Mouse (Mus musculus) urinary bladder, adult 18-20 months (tissue): Measurements from ENCODE around the gene Serpinb5.
"Not testable (repeated sequence)": the region's sequence is repeated elsewhere in the genome, so short reads cannot be mapped to it uniquely, and the experiment has no call there.

Experiments
- DNase-seq, 2 experiments: peaks; one replicate each; pipeline ENCODE4 v3.0.0; 2022; ENCODE audit warnings: low spot score in 2 of 2, mixed read lengths in 2 of 2

Gene Serpinb5

DNA sequence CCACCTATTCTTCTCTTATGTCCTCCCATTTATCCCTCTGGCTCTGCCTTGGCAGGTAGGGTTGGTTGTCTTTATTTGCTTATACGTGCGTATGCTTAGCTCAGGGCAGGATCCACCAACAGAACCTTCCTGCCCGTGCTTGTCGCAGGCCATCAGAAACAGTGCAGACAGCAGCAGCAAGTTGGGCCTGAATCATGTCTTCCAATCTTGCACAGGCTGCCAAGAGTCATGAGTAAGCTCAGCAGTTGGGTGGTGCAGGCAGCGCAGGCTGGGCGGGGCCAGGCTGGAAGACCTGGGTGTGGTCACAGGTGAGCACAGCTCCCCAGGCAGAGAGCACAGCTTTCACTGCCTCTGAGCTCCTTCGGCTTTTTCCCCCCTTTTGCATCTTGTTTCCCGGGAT, at the start of gene Serpinb5:
Gene Serpinb5 (plus strand): TSS at position 327 of the 400 bp plus-strand sequence.
- DNase-seq = peak; percentile 68 to 86

GRCm38 (mm10) chr1:106814864-106815263, 46.1 kb upstream of the Serpinb5 start:
- DNase-seq = no peak

GRCm38 (mm10) chr1:106815265-106815664, 45.7 kb upstream of the Serpinb5 start:
- no peak for DNase-seq

- DNase-seq = no peak
Measured at GRCm38 (mm10) chr1:106816766-106817165, 44.2 kb upstream of the Serpinb5 start.

GRCm38 (mm10) chr1:106818323-106818722, 42.6 kb upstream of the Serpinb5 start:
- no peak for DNase-seq

DNA sequence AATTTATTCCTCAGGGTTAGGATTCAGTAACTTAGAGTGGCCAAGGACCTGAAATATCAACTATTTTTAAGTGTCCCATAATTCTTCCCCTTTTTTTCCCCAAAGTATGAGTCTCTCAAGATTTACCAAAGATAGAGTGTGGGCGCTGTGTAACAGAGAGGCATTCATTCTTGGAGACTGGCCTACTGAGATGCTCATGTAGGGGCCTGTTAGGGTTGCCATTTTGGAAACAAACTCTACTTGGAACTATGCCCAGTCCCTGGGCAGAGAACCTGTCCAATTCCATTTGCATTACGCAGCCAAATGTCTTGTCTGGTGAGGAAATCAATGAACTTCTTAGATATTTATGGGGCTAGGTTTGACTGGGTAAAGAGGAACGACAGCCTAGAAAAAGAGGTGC, 38.7 kb upstream of the Serpinb5 start:
- no peak for DNase-seq

DNA sequence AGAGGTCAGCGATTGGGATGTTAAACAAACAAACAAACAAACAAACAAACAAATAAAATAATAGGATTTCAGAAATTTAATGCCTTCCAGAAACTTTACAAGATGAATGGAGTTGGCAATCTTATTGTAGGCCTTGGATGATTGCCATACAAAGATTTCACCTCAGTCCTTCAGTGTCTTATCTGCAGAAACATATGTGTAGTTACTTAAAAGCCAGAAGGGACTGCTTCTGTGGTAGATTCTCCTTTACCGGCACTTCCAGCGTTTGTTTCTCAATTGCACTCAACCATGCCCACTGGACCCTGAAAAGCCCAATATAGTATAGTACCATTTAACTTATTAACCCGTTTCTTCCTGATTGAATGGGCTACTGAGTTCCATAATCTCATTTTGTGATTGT, 32.2 kb upstream of the Serpinb5 start:
- DNase-seq = no peak

- no peak for DNase-seq
Measured at GRCm38 (mm10) chr1:106865543-106865942, 4.6 kb downstream of the Serpinb5 start.

- DNase-seq = no peak
Measured at GRCm38 (mm10) chr1:106866029-106866428, 5.1 kb downstream of the Serpinb5 start.

- no peak for DNase-seq
Measured at GRCm38 (mm10) chr1:106866768-106867167, 5.8 kb downstream of the Serpinb5 start.

DNA sequence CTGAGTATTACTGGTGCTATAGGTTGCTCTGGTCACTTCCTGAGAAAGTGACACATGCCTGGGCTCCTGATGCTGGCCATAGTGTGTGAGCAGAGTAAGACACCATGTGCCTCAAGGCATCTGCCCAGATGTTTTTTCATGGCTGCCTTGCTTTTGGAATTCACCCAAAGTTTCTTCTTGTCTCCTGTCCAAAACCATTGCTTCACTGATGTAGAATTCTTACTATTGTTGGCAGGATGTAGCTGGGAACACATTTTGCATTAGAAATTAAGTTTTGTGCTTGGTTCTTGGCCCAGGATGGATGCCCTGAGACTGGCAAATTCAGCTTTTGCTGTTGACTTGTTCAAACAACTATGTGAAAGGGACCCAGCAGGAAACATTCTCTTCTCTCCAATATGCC, 9.0 kb downstream of the Serpinb5 start:
- DNase-seq = no peak

DNA sequence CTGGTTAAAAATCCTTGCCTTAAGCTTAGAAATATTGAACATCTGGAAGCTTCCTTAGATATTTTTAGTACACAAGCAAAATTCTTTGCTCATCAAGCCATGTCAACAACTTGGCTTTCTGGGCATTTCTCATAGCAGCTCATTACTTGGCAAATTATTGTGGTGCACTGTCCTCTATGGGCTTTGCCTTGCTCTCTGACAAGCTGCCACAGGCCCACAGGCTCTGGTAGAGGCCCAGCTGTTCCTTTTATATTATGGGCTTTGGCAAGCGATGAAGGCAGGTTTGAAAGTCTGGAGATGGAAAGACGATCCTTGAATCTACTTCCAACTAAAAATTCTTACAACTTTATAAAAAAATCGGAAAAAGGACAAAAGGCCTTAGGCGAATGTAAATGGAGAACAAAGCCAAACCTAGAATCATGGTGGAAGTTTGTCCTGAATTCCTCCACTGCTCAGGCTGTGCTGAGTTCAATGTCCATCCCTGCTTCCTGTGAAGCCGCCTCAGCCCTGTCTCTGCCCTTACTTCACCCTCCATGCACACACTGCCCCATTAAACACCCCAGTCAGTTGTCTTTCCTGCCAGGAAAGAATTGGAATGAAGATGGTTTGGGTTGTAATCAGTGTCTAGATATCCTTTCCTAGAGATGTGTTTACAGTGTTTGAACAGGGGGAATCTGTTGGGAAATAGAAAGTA, 14.4 kb downstream of the Serpinb5 start:
- DNase-seq = no peak

DNA sequence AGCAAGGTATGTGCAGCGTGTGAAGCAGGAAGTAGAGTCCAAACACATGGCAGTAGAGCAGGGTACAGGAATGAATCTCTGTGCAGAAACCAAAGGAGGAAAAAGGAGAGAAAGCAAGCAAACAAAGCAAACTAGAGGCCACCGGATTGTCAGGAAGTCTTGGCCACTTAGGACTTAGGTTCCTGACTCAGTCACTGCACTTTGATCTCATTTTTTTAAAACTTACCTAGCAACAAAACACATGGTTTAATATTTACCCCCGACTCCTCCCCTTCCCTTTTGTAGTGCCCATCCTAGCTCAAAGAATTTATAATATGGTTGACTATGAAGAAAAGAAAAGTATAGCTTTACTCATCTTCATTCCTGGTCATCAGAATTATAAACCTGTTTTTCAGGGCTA, 15.2 kb downstream of the Serpinb5 start:
- no peak for DNase-seq

- DNase-seq = no peak
Measured at GRCm38 (mm10) chr1:106882723-106883122, 21.8 kb downstream of the Serpinb5 start.

DNA sequence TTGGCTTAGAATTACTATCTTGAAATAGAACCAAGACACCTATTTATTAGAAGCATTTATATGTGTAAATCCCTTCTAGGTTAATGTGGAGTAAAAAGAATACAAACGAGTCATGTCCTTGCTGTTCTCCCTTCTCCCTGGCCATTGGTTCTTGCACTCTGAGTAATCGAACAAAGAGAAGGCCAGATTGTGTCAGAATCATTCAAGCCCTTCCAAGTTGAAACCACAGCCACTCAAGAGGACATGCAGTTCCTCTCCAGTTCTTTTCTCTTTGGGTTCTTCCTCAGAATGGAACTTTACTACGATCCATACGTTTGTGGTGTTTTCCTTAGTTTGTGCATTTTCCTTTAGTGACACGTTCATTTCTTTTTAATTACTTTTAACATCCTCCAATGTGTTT, 22.4 kb downstream of the Serpinb5 start:
- DNase-seq = no peak

- DNase-seq = no peak
Measured at GRCm38 (mm10) chr1:106883812-106884211, 22.8 kb downstream of the Serpinb5 start.

GRCm38 (mm10) chr1:106895142-106895541, 34.2 kb downstream of the Serpinb5 start:
- not testable (repeated sequence) for DNase-seq

DNA sequence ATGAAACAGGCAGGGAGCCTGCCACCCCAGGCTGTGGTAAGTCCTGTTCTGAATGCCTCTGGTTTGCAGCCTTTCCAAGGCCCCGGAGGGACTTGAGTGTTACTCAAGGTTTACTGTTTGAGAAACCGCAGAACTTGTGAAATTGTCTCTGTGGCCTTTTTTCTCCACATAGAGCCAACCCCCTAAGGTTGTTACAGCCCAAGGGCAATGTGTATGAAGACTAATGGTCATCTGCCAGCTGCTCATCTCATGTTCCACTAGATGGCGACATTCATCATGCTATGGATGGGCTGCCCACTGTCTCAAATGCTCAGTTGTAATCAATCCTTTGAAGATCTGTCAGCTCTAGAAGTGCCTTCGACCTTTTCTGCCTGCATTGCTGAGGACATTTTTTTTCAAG, 40.4 kb downstream of the Serpinb5 start:
- DNase-seq = no peak

DNA sequence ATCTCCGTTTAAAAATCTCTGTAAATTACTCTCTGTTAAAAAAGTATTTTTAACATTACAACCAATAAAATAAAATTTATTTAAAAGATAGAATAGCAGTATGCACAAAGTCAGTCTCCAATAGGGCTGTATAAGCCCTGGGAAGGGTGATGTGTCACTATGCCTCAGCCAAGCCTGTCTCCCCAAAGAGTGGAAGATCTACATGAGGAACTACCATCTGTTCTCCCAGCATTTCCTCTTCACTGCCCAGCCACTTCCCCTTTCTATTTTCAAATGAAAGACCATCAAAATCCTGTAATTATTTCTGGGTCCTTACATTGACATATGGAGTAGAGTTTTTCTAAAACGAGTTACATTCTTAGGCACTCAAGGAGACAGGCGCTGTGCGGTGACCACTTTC, 71.0 kb downstream of the Serpinb5 start:
- DNase-seq = no peak
